Mouse (Mus musculus) MEL (cell line): ENCODE results near the gene Gm20388.

Experiments used
- GATA1 ChIP-seq: IDR thresholded peaks from 2 replicates; pipeline ENCODE4 v1.6.1; 2011; ENCODE audit warnings: low read depth, low read length, improper control_type of control experiment
- KAT2A ChIP-seq: conservative IDR thresholded peaks from 2 replicates; pipeline ENCODE4 v1.6.1; 2012; ENCODE audit warnings: low read depth, low read length, improper control_type of control experiment, inconsistent platforms
- POLR2A ChIP-seq, 2 experiments: IDR thresholded peaks; 2 replicates each; pipeline ENCODE4 v1.6.1; 2011 to 2012; ENCODE audit warnings: low read length in 2 of 2, mild to moderate bottlenecking in 2 of 2, control low read depth in 1 of 2, improper control_type of control experiment in 1 of 2, low read depth in 1 of 2, moderate library complexity in 1 of 2; ENCODE audit not compliant: control insufficient read depth in 1 of 2, insufficient read depth in 1 of 2, poor library complexity in 1 of 2
- POLR2AphosphoS5 ChIP-seq: IDR thresholded peaks from 2 replicates; pipeline ENCODE4 v1.6.1; 2012; ENCODE audit warnings: low read depth, borderline replicate concordance, mild to moderate bottlenecking, inconsistent platforms, low read length, moderate library complexity, mixed read lengths
- RAD21 ChIP-seq: IDR thresholded peaks from 2 replicates; pipeline ENCODE4 v1.6.1; 2011; ENCODE audit warnings: mild to moderate bottlenecking, low read depth, low read length, improper control_type of control experiment
- TAL1 ChIP-seq: IDR thresholded peaks from 2 replicates; pipeline ENCODE4 v1.6.1; 2012; ENCODE audit warnings: mild to moderate bottlenecking, inconsistent platforms, low read length, moderate library complexity, mixed read lengths

DNA sequence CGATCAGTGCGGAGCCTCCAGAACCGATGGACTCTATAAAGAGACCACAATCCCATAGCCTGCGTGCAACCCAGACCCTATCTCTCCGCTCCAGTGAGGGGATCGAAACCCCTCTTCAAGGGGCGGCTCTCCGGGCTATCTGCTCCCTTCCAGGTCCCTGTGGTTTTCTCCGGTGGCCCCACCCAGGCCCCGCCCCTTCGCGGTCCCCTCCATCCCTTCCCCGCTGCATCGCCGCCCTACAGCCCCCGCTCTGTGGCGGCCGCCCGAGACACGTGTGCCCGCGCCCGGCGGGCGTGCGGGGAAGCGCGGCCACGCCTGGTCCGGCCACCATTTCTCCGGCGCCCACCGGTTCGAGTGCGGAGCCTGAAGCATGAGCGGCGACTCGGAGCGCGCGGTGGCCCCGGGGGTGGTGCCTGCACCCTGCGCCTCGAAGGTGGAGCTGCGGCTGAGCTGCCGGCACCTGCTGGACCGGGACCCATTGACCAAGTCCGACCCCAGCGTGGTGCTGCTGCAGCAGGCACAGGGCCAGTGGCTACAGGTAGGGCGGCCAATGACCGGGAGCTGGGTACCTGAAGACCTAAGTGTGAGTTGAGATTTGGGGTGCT is 3206.6 kb downstream of the Gm20388 start, which contains the start of gene Cpne7:
- TF ChIP-seq KAT2A: no peak
- peak; percentile 56 for TF ChIP-seq TAL1
- no peak for TF ChIP-seq RAD21
- no peak for TF ChIP-seq POLR2A (IDR thresholded peaks at IDR 0.05; ENCODE audit: control insufficient read depth in 1 of 2, insufficient read depth in 1 of 2, low read depth in 1 of 2, low read length in 2 of 2, poor library complexity in 1 of 2)
- TF ChIP-seq POLR2AphosphoS5: no peak
- TF ChIP-seq GATA1: no peak
